Mouse (Mus musculus) megakaryocyte-erythroid progenitor cell, adult 5-6 weeks (primary cell): ENCODE results near the gene Cd44. TPM values are rescaled to one million over a fixed set of nuclear protein-coding genes. Genes with fewer than 3 reads are reported as not detected.

Source experiments
- ATAC-seq: replicated peaks from 2 replicates; pipeline ENCODE4 v1.8.0; 2016; ENCODE audit warnings: mild to moderate bottlenecking, inconsistent platforms; ENCODE audit not compliant: severe bottlenecking, poor library complexity, low FRiP score, low TSS enrichment
- total RNA-seq, 2 experiments: library from RNA; stranded (forward) in 1 of 2; stranded (reverse) in 1 of 2; fragments of 200-1000, 215-1000 nt in 1 of 2; fragments of >200 nt in 1 of 2; fragmentation: Nextera tagmentation in 1 of 2; gene quantifications; 2 replicates each; pipeline ENCODE4 v1.2.3; 2014 to 2017

The Cd44 gene
- total RNA-seq, 2 experiments from 2014 or later = 112 to 143 TPM

DNA sequence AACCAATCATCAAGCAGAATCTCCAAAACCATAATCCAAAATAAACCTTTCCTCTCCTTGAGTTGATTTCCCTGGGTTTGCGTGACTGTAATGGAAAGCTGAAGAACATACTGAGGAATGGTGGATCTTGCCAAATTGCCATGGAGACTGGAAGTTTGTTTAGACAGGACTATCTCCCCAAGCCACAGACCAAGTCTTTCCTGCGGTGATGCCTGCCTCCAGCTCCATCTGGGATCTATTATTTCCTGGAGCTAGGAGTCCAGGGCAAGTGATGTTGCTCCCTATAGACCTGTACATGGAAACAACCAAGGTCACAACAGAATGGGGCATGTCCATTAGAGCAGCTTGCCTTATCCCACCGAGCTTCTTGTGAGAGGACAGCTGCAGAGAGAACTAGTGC lies 15.1 kb upstream of the Cd44 start:
- ATAC-seq = no peak

DNA sequence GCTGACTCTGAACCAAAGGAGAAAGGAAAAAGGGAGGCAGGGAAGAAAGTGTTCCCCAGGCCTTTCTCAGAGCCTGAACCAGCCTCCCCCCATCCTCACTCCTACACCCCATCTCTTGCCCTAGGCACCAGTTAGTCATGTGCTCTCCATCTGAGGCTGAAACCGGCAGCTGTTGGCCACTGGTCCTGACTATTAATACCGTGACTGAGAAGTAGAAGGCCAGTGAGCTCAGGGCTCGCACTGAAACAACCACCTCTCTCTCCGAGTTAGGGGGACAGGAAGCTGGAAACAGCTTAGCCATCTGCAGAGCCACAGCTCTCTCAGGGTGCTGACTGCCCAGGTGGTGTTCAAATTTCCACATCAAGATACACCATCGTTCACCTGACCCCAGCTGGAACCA lies 13.2 kb upstream of the Cd44 start:
- ATAC-seq = no peak

DNA sequence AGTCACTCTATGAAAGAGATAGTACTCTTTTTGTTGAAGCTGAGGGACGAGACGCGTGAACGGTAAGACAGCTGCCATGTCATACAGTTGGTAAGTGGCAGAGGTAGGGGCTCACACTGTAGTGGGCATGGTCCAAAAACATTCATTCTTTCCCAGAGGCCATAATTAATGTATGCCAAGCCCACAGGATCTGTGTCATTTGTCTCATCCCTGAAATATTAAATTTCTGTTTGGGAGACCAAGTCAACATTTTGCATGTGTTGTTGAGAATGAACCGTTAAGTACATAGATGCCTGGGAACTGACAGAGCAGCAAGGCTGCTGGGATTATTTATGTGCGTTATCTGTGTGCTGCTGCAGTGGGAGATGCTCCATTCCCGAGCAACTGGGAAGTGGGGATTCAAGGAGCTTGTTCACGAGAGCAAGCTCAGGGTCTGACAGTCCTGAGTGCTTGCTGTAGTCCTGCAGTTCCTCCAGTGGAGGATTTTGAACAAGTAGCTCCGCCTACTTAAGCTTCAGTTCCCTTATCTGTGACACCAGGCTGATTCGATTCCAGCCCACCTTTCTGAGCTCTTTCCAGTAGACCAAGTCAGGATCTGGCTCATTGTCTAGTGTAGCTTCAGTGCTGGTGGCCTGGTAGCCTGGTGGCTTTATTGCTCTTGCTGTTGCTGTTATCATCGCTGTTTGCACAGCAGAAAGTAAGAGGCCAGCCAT lies 12.5 kb upstream of the Cd44 start:
- ATAC-seq = peak; percentile 98

DNA sequence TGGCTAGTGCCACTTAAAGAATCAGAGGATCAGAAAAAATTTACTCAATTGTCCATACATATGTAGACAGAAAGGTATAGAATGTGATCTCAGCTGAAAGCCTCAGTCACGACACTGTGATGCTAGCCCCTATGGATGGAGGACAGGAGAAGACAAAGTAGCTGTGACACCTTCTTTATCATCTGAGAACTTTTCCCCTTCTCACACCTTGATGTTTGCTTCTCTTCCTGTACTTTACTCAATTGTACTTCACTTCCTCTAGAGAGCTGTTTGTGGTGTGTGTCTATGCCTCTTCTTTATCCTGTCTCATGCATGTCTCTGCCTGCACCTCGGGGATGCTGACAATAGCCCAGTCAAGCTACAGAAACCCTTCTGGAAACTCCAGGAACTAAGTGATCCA lies 11.5 kb upstream of the Cd44 start:
- ATAC-seq = no peak

DNA sequence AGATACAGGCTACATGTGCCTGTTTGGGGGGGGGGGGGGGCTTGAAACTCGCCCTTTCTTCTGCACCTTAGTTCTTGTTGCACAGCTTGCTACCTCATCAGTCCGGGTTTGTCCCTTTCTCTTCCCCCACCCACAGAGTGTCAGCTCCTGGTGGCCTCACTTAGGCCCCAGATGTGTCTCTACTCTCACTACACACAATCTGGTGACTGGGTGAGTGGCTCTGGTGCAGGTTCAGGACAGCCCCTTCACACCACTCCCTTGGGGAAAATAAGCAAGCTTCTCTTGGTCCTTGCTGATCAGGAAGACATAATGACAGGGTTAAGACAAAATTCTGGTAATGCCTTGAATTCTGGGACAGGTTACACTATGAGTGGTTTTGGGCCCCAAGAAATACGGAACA lies 11.0 kb upstream of the Cd44 start:
- no peak for ATAC-seq

DNA sequence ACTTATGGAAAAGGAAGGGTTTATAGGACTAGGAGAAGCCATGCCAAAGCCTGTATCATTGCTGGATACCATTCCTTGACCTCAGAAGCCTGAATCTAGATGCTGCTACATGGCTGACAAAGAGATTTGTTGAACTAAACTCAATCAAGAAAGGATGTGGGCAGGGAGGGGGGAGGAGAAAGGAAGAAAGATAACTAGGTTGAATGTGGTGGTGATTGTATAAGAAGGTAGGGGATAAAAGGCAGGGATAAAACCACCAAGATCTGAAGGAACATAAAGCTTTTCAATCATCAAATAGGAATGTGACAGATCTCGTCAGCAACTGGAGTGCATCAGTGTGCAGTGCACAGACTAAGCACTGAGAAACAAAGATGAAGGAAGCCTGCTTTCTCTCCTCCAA lies 7.9 kb upstream of the Cd44 start:
- ATAC-seq = no peak

DNA sequence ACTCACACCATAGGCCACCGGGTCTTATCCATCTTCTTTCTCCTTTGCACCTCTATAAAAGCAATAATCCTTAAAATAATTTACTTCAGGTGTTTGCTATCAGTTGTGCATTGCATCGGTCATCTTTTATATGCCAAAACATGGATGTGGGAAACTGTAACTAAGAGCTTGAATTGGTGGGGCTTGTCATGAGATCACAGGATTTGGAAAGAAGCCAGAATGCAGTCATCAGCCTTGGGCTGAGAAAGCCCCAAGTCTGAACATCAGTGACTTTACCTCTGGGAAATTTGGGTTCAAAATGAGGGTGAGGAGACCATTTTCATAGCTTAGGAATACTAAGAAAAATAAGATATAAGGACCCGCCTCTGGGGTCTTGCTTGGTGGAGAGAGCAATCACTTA lies 4.1 kb upstream of the Cd44 start:
- ATAC-seq = no peak

DNA sequence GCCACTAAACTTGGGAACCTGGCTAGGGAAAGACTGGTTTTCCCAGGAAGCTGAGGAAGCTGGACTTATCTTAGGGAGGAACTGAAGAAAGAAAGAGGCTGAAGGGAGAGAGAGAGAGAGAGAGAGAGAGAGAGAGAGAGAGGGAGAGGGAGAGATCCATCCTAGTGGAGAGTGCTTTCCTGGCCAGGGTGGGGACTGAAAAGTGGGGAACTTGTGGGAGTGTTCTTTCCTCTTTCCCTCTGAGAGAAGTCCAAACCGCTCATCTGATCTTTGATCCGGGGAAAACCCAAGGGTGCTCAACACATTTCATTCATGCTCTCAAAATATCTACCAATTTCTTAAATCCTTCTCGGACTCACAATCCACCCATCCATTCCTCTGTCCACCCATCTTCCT lies 361 bp upstream of the Cd44 start:
- no peak for ATAC-seq

DNA sequence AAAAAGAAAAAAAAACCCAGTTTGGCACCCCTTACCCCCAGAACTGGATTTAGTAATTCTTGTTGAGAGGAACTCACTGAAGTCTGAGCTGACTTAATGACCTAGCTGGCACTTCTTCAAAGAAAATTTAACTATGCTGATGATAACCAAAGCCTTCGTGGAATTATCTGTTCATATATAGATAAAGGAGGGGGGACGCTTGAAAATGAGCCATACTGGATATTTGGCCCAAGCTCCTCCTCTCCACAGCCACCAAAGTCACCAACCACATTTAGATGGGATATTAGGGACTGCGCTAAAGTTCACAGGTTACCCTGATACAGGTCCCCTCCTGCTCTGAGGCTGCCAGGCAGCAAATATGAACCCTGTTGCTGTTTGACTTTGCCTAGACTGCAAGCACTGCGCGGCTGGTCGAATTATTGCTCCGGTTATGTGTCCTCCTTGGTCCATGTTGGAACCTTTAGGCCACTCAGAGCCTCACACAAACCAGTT lies 1.2 kb downstream of the Cd44 start:
- ATAC-seq = peak; percentile 56

DNA sequence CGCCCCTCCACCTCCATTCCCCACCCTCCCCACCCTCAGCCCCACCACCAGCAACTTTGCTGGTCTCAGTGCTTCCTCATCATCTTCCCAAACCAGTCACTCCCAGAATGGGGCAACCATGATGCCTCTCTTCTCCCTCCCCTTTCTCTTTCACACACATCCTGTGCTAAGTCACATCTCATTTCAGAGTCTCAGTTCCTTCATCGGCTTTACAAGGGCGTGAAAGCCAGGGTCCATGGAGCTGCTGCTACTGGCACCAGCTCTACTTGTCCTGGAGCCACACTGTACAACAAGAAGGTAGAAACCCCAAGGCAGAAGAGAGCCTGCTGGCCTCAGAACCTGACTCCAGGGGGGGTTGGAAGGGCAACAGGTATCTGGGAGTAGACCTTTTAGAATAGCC lies 2.2 kb downstream of the Cd44 start:
- no peak for ATAC-seq

DNA sequence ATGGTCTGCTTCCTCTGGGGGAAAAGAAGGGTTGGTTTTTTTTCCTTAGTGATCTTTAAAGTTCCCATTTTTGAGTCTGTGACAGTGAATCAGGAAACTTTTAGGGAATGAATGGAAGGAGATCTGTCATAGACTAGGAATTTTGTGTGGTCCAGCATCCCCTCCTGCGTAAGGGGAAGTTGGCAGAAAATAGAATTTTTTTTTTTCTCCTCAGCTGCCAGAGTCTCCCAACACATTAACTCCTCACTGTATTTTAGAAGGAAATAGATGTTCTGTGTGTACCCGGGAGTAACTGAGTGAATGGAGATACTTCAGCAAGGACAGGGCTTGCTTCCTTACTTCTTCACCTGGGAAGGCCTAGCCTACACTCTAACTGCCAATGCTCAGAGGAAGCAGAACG lies 2.9 kb downstream of the Cd44 start:
- no peak for ATAC-seq

DNA sequence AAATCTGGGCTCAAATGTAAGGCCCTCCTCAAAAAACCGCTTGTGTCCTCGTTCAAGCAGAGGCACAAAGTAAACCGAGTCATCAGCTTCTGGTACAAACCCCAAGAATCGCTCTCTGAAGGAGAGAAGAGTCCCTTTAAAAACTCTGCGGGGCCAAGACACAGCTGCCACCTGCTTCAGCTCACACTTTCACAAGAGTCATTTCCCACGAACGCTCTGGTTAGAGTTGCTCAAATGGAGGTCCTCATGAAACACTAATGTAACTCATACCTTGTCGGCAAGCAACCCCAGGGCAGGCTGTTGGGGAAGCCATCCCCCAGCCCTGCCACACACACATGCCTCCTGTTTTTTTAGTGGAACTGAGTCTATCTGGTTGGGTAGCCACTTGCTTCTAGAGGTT lies 5.3 kb downstream of the Cd44 start:
- ATAC-seq = no peak

DNA sequence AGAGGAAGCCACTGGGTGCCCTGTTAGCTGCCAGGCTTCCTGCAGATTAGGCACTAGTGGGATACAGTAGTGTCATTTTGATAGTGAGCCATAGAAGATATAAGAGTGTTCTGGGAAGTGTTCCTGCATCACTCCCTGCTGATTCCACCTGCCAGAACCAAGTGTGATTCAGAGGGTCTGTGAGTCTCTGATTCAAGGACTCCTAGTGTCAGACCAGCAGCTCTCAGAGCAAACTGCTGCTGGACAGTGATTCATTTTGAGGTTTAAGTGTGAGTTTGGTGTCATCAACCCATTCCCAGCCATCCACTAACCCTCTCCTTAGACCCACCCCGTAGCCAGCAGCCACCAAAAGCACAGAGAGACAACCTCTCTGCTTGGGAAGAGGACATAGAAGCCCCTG lies 6.3 kb downstream of the Cd44 start:
- ATAC-seq = no peak

DNA sequence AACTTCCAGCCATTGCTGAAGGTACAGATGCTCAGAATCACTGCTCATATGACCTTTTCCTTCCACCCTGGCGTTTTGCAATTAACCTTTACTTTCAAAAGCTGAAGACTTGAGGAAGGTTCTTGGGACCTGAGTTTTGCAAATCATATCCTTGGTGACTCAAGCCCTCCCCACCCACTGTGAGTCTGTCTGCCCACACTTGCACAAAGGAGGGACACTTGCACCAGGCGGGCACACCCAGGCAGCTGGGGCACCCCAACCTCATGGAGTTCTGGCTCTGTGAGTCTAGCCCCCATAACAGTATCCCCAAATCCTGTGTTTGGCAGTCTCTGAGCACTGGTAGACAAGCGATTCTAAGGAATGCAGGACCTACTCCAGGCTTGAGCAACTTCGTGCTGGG lies 6.7 kb downstream of the Cd44 start:
- no peak for ATAC-seq

DNA sequence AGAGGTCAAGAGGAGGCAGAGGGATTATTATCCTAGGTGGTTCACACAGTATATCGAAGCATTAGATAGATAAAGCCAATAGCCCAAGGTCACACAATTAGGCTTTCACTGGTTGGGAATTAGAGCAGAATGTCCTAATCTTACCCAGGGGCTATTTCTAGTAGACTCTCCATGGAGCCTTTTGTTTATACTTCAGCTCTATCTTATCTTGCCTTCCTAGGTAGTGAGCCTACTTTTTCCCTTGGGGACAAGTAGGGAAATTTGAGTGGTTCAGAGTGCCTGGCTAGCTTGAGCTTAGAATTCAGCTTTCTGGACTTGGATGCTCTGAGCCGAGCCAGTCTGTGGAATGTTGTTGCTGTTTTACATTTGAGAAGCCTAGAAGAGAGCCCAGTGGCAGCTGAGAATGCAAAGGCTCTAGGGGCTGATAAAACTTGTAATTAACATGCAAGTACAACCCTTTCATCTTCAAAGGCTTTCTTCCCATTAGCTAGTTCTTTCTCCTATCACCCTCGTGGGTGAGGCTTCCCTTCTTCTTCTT lies 12.7 kb downstream of the Cd44 start:
- ATAC-seq = no peak

DNA sequence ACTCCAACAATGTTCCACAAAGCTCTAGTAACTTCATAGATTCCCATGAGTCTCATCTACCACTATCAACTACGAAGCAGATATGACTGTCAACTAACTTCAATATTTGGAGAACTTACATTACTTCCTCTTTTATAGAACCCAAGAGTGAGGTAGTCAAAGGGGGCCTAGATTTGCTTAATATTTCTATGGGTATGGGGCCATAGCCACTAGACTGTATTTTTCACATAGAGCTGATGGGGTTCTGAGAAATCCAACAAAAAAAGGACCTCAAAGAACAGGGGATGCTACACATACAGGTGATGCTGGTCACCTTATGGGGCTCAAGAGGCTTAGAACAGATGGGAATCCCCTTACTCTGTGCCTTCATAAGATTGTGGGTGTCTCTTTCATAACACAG lies 14.3 kb downstream of the Cd44 start:
- ATAC-seq = no peak

DNA sequence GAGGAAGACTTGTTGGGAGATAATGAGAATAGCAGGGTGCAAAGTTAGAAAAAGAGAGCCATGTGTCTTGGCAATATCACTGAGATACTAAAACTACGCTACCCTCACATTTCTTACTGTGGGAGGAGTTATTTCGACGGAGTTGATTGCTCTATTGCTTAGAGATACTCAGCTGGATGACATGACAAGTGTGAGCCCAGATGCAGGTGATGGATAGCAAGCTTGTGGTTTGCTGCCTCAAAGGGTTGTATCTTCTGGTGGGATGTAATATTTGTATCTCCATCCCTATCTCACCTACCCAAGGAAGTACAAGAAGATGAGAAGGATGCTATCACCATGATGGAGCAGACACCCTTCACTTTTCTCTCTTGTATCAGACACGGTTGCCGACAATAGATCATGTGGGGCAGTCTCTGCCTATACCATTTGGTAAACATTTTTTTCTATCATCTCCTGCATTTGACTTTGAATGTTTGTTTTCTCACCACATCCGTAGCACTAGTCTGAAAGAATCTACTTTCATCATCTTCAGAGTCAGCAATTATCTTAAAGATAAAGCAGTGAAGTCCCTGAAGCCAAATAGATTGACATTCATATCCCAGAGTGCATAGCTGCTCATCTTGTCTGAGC lies 15.0 kb downstream of the Cd44 start:
- peak; percentile 91 for ATAC-seq

DNA sequence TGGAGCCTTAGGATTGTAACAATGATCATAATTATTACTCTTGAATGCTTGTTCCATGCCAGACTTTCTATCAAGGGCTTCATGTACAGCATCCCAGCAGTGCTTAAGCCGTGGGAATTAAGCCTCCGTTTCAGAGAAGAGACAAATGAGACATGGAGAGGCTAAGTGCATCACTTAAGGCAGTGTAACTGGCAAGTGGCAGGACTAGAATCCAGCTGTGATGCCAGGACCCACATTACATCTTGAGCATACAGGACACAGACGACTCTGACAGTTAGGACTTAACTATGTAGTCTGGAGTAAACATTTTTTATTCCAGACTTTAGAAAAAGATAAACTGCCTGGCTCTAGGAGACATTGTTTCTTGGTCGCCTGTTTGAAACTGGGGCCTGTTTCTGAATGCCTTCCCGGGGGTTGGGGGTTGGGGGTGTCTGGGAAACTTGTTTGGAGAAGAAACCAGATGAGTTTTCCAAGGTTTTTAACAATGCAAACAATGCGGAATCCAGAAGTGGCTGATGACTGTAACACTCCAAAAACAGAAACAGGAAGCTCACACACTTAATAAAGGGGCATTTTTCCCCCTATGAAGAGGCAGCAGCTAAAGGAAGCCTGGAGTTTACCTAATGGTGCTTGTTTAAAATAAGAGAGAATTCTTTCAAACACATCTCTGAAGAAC lies 18.7 kb downstream of the Cd44 start:
- no peak for ATAC-seq

DNA sequence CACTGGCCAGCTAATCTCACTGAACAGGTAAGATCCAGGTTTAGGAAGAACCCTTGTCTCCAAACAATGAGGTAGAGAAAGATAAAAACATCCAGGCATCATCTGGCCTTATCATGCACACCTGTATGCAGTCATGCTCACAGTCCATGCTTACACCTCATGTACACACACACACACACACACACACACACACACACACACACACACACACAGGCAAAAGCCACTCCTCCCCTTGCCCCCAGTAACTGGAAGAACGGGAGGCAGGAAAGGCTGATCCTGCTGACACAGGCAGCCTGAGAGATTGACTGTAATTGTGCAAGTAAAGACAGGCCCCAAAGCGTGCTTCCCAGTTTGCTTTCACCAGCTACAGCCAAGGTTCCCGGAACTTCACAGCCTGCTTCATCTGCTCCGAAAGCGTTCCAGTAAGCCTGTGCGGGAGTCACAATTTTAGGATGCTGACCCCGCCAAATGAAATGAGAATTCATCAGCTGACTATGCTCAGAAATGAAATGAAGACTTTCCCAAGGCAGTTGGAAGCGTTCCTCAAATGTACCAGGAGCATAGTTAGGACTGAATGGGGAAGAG lies 19.4 kb downstream of the Cd44 start:
- ATAC-seq = no peak

DNA sequence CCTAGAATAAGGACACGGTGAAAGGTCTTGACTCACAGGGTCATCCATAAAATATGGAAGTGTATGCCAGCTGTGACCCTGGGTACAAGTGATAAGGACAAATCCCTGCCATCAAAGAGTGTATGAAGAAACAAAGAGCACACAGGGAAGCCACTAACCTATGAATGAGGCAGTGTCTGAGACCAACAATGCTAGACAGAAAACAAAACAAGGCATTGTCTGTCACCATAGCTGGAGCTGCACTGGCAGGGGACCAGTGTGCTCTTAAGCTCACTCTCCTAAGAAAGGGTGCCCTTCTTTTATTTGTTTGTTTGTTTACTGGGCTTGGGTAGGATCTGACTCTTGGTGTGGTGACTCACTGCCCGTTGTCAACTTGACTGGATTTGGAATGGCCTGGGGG lies 23.0 kb downstream of the Cd44 start:
- ATAC-seq = no peak
